Mouse (Mus musculus) bone marrow macrophage, adult 2 months (primary cell): ENCODE results near the gene Ncf1.

Experiments used
- CTCF ChIP-seq: IDR thresholded peaks from 2 replicates; pipeline ENCODE4 v1.5.1; 2012; ENCODE audit warnings: low read depth, mild to moderate bottlenecking, low read length, moderate library complexity
- POLR2A ChIP-seq: IDR thresholded peaks from 2 replicates; pipeline ENCODE4 v1.6.1; 2012; ENCODE audit warnings: mild to moderate bottlenecking, low read depth, low read length, borderline replicate concordance

DNA sequence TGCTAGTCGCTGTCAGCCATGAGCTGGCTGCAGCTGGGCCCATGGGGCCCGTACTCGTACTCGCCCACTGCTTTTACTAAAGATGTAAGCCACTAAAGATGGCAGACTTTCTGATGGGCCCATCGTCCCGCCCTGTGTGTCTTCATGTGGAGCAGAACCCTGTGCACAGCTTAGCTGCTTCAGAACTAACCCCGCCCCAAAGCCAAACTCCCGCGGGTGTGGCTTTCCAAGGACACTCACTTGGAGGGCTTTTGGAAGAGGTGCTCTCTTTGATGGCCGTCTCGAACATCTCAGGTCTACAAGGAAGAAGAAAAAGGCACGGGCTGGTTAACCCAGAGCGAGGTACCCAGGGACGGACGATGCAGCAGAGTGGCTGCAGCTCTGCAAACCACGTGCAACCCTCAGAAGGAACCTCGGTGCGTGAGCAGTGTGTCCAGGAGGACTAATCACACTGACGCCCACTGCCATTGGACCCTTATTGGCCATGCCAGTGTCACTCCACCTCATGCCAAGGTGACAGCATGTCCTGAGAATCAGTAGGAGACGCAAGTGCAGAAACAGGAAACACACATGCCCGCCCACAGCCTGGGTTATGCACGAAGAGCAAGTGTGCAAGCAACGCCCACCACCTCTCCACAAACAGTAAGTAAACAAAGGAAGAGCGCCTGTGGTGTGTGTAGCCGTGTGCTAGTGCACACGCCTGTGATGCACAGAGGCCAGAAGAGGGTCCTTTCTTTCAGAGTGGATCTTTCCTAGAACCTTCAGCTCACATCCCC lies 14.4 kb upstream of the Ncf1 start:
- no peak for TF ChIP-seq POLR2A
- no peak for TF ChIP-seq CTCF
